Mouse (Mus musculus) urinary bladder, postnatal 14 days (tissue): Measurements from ENCODE around the gene Olfr888.

Experiments
- DNase-seq: peaks from one replicate; pipeline ENCODE4 v3.0.0; 2021; ENCODE audit warnings: low spot score

The Olfr888 gene

DNA sequence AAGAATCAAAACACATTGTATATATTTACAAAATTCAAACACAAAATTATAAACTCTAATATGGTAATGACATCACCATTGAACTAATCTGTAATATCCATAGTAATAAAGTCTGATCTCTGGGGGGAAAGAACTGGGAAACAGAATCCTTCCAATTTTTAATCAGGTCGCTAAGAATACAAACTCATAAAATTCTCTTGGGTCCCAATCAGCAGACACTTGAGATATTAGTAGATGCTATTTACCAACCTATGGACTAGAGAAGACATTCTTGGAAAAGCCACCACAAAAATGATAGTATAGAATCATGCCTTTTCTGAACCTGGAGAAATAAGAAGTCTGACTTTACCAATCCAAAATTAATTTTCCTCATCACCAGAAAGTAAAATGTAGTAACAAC is at the start of gene Olfr888:
Gene Olfr888, plus strand, starts transcription at position 301 of the 400 bp plus-strand sequence.
- no peak for DNase-seq

GRCm38 (mm10) chr9:38061022-38061421 is 46.9 kb upstream of the Olfr888 start, which contains the start of gene Olfr885:
Olfr885 (plus strand) TSS chr9:38061322.
- no peak for DNase-seq

- no peak for DNase-seq
These were observed 24.2 kb upstream of the Olfr888 start, which contains the start of gene Olfr887 for GRCm38 (mm10) chr9:38083772-38084171. Olfr887 (plus strand) TSS chr9:38084072.

GRCm38 (mm10) chr9:38114898-38115297 is 7.0 kb downstream of the Olfr888 start, which contains the start of gene Olfr889:
Olfr889 (plus strand) TSS chr9:38115198.
- DNase-seq = no peak

DNA sequence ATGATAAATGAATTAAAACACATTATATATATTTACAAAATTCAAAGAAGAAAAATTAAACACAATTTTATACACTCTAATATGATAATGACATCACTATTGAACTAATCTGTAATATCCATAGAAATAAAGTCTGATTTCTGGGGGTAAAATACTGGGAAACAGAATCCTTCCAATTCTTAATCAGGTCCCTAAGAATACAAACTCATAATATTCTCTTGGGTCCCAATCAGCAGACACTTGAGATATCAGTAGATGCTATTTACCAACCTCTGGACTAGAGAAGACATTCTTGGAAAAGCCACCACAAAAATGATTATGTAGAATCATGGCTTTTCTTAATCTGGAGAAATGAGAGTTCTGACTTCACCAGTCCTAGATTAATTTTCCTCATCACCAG is 34.3 kb downstream of the Olfr888 start, which contains the start of gene Olfr890:
Gene Olfr890, plus strand, starts transcription at position 301 of the 400 bp plus-strand sequence.
- DNase-seq = no peak
